Mouse (Mus musculus) kidney, postnatal 36 days (tissue): ENCODE measurements around the gene Rnf24.

ENCODE experiments used
- DNase-seq, 2 experiments: peaks; one replicate each; pipeline ENCODE4 v3.0.0; 2021 to 2022; ENCODE audit warnings: mixed read lengths in 2 of 2

Rnf24 gene

GRCm38 (mm10) chr2:131352747-131353563 lies at the start of gene Rnf24:
Gene Rnf24 (minus strand): TSS chr2:131352892.
- peak; percentile 98 to 100 for DNase-seq

GRCm38 (mm10) chr2:131401794-131402495 lies 49.3 kb upstream of the Rnf24 start:
- DNase-seq: no peak

- DNase-seq: no peak
Measured at GRCm38 (mm10) chr2:131400846-131401245, 48.2 kb upstream of the Rnf24 start.

GRCm38 (mm10) chr2:131397323-131397848 lies 44.7 kb upstream of the Rnf24 start:
- DNase-seq: no peak

GRCm38 (mm10) chr2:131386350-131386962 lies 33.8 kb upstream of the Rnf24 start:
- no peak for DNase-seq

- DNase-seq: no peak
Measured at GRCm38 (mm10) chr2:131385176-131385575, 32.5 kb upstream of the Rnf24 start.

GRCm38 (mm10) chr2:131379541-131379940 lies 26.8 kb upstream of the Rnf24 start:
- no peak for DNase-seq

GRCm38 (mm10) chr2:131378872-131379271 lies 26.2 kb upstream of the Rnf24 start:
- DNase-seq: no peak

- DNase-seq: no peak
Measured at GRCm38 (mm10) chr2:131377055-131377454, 24.4 kb upstream of the Rnf24 start.

- peak; percentile 66 to 77 for DNase-seq
Measured at GRCm38 (mm10) chr2:131373656-131374055, 21.0 kb upstream of the Rnf24 start.

- DNase-seq: no peak
Measured at GRCm38 (mm10) chr2:131372276-131372877, 19.7 kb upstream of the Rnf24 start.

- DNase-seq: no peak
Measured at GRCm38 (mm10) chr2:131371811-131372210, 19.1 kb upstream of the Rnf24 start.

- no peak for DNase-seq
Measured at GRCm38 (mm10) chr2:131370828-131371227, 18.1 kb upstream of the Rnf24 start.

- DNase-seq: no peak
Measured at GRCm38 (mm10) chr2:131364689-131365088, 12.0 kb upstream of the Rnf24 start.

GRCm38 (mm10) chr2:131358481-131358880 lies 5.8 kb upstream of the Rnf24 start:
- DNase-seq: no peak

- no peak for DNase-seq
Measured at GRCm38 (mm10) chr2:131354049-131354448, 1.4 kb upstream of the Rnf24 start.

- DNase-seq: no peak
Measured at GRCm38 (mm10) chr2:131353564-131353915, 848 bp upstream of the Rnf24 start.

- DNase-seq: peak in 1 of 2 experiments; percentile 68
Measured at GRCm38 (mm10) chr2:131351968-131352746, 535 bp downstream of the Rnf24 start.

GRCm38 (mm10) chr2:131351471-131351870 lies 1.2 kb downstream of the Rnf24 start:
- DNase-seq: no peak

- no peak for DNase-seq
Measured at GRCm38 (mm10) chr2:131350301-131350700, 2.4 kb downstream of the Rnf24 start.

GRCm38 (mm10) chr2:131345556-131345955 lies 7.1 kb downstream of the Rnf24 start:
- DNase-seq: no peak

- DNase-seq: peak; percentile 20 to 48
Measured at GRCm38 (mm10) chr2:131344449-131344848, 8.2 kb downstream of the Rnf24 start.
